Mouse (Mus musculus) small intestine, adult 2 months (tissue): ENCODE data around the gene Vpreb3.

Source experiments
- CTCF ChIP-seq: fragments of 200-500 bp; IDR thresholded peaks from 2 replicates; pipeline ENCODE4 v1.5.1; 2012; ENCODE audit warnings: low read depth, mild to moderate bottlenecking, control low read depth, inconsistent platforms, low read length, moderate library complexity, mixed read lengths; ENCODE audit not compliant: insufficient replicate concordance, insufficient read length; ENCODE audit errors: extremely low read depth
- POLR2A ChIP-seq: fragments of 200-500 bp; IDR thresholded peaks from 2 replicates; pipeline ENCODE4 v1.6.1; 2012; ENCODE audit warnings: low read depth, mild to moderate bottlenecking, control low read depth, inconsistent platforms, low read length, moderate library complexity

- no peak for TF ChIP-seq CTCF
- no peak for TF ChIP-seq POLR2A
Observed at GRCm38 (mm10) chr10:75949053-75950045, 6.5 kb downstream of the Vpreb3 start.
